Mouse (Mus musculus) heart, postnatal 0 days (tissue): ENCODE results near the gene Gm42957.

Experiments
- CTCF ChIP-seq: IDR thresholded peaks from 2 replicates; pipeline ENCODE4 v1.5.1; 2016; ENCODE audit warnings: antibody characterized with exemption, control low read depth, low read depth
- EP300 ChIP-seq: IDR thresholded peaks from 2 replicates; pipeline ENCODE4 v1.6.1; 2016; ENCODE audit warnings: antibody characterized with exemption, low read depth

DNA sequence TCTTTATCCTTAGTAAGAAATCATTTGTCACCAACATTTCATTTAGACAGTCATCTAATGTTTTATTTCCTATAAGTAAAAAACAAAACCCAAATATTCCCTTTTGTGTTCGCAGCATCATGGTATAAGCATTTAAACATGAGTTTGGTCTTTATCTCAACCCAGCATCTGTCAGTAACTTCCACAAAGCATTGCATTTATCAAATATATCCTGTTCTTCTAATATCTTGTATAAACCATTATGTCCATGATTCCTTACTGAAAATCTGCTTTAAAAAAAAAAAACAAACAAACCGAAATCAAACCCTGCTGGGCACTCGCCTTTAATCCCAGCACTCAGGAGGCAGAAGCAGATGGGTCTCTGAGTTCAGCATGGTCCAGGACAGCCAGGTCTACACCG is 28.7 kb upstream of the Gm42957 start:
- TF ChIP-seq CTCF (no peak), EP300 (no peak)
